Mouse (Mus musculus) cortical plate, adult 2 months (tissue): Measurements from ENCODE around the gene Bach2.

Source experiments
- CTCF ChIP-seq: fragments of 200-500 bp; IDR thresholded peaks from 2 replicates; pipeline ENCODE4 v1.5.1; 2011; ENCODE audit warnings: mild to moderate bottlenecking, control low read depth, low read length; ENCODE audit not compliant: insufficient read depth; ENCODE audit errors: extremely low read depth
- POLR2A ChIP-seq: fragments of 200-500 bp; IDR thresholded peaks from 2 replicates; pipeline ENCODE4 v1.6.1; 2011; ENCODE audit warnings: mild to moderate bottlenecking, low read length, control low read depth; ENCODE audit not compliant: insufficient read depth; ENCODE audit errors: extremely low read depth

GRCm38 (mm10) chr4:32264892-32265291 is 26.3 kb downstream of the Bach2 start:
- TF ChIP-seq CTCF (no peak), POLR2A (no peak)
